Mouse (Mus musculus): ENCODE measurements around the gene Dlgap4. TPM values are rescaled to one million over a fixed set of nuclear protein-coding genes. Genes with fewer than 3 reads are reported as not detected.

The Dlgap4 gene
- polyA plus RNA-seq, 1 experiment from 2014 or later: 10.4 TPM

GRCm38 (mm10) chr2:156676885-156677284 is 63.4 kb downstream of the Dlgap4 start:
- no peak overlapping the region for H3K4me3 ChIP-seq (replicated peaks)
- H3K27ac ChIP-seq (replicated peaks): no peak overlapping the region
- ATAC-seq (ENCODE audit: insufficient read depth): no peak
- peaks cover 8% of the 10 kb centered on the region; the same call in 1 of the 2 replicates for H3K27me3 ChIP-seq
- no peaks in the 10 kb centered on the region for H3K9me3 ChIP-seq (replicated peaks)
- no peaks in the 10 kb centered on the region for H3K36me3 ChIP-seq (replicated peaks)
- 11% methylated on average over 6 of the region's 6 CpGs for WGBS (ENCODE audit: insufficient replicate concordance)
- no peak overlapping the region for H3K4me2 ChIP-seq
- H3K9ac ChIP-seq: no peak overlapping the region
- no peaks in the 10 kb centered on the region for H3K4me1 ChIP-seq (replicated peaks)

GRCm38 (mm10) chr2:156678112-156678511 is 64.6 kb downstream of the Dlgap4 start:
- Histone ChIP-seq H3K9ac (no peak overlapping the region), H3K9me3 (replicated peaks) (no peaks in the 10 kb centered on the region), H3K27ac (replicated peaks) (no peak overlapping the region), H3K27me3 (peaks cover 15% of the 10 kb centered on the region; the same call in 1 of the 2 replicates), H3K36me3 (replicated peaks) (no peaks in the 10 kb centered on the region), H3K4me1 (replicated peaks) (no peaks in the 10 kb centered on the region), H3K4me3 (replicated peaks) (no peak overlapping the region), H3K4me2 (no peak overlapping the region)
- ATAC-seq (ENCODE audit: insufficient read depth): no peak
- WGBS (ENCODE audit: insufficient replicate concordance): 48% methylated on average over 4 of the region's 4 CpGs

- H3K9me3 ChIP-seq (replicated peaks): no peaks in the 10 kb centered on the region
- H3K27ac ChIP-seq (replicated peaks): no peak overlapping the region
- WGBS (ENCODE audit: insufficient replicate concordance): 29% methylated on average over 12 of the region's 12 CpGs
- H3K27me3 ChIP-seq: peaks cover 34% of the 10 kb centered on the region
- H3K9ac ChIP-seq: no peak overlapping the region
- no peak overlapping the region for H3K4me3 ChIP-seq (replicated peaks)
- H3K4me1 ChIP-seq (replicated peaks): no peaks in the 10 kb centered on the region
- ATAC-seq (ENCODE audit: insufficient read depth): no peak
- no peak overlapping the region for H3K4me2 ChIP-seq
- no peaks in the 10 kb centered on the region for H3K36me3 ChIP-seq (replicated peaks)
Measured at GRCm38 (mm10) chr2:156682965-156683364, 69.5 kb downstream of the Dlgap4 start.

GRCm38 (mm10) chr2:156685999-156686398 is 72.5 kb downstream of the Dlgap4 start:
- H3K4me2 ChIP-seq: no peak overlapping the region
- H3K9me3 ChIP-seq (replicated peaks): no peaks in the 10 kb centered on the region
- H3K27ac ChIP-seq (replicated peaks): no peak overlapping the region
- ATAC-seq (ENCODE audit: insufficient read depth): no peak
- H3K4me3 ChIP-seq (replicated peaks): no peak overlapping the region
- no peaks in the 10 kb centered on the region for H3K36me3 ChIP-seq (replicated peaks)
- 57% methylated on average over 14 of the region's 14 CpGs for WGBS (ENCODE audit: insufficient replicate concordance)
- H3K4me1 ChIP-seq (replicated peaks): no peaks in the 10 kb centered on the region
- H3K27me3 ChIP-seq: peaks cover 55% of the 10 kb centered on the region
- no peak overlapping the region for H3K9ac ChIP-seq

- Histone ChIP-seq H3K4me2 (no peak overlapping the region), H3K36me3 (replicated peaks) (no peaks in the 10 kb centered on the region), H3K4me3 (replicated peaks) (no peak overlapping the region), H3K27me3 (peaks cover 54% of the 10 kb centered on the region), H3K27ac (replicated peaks) (no peak overlapping the region), H3K9ac (no peak overlapping the region), H3K4me1 (replicated peaks) (no peaks in the 10 kb centered on the region), H3K9me3 (replicated peaks) (no peaks in the 10 kb centered on the region)
- no peak for ATAC-seq (ENCODE audit: insufficient read depth)
- 42% methylated on average over 4 of the region's 4 CpGs for WGBS (ENCODE audit: insufficient replicate concordance)
Measured at GRCm38 (mm10) chr2:156686754-156687153, 73.2 kb downstream of the Dlgap4 start.

GRCm38 (mm10) chr2:156688604-156689003 is 75.1 kb downstream of the Dlgap4 start:
- WGBS (ENCODE audit: insufficient replicate concordance): 15% methylated on average over 14 of the region's 14 CpGs
- Histone ChIP-seq H3K4me3 (replicated peaks) (no peak overlapping the region), H3K4me2 (no peak overlapping the region), H3K9ac (no peak overlapping the region), H3K27me3 (peaks cover 44% of the 10 kb centered on the region), H3K4me1 (replicated peaks) (no peaks in the 10 kb centered on the region), H3K9me3 (replicated peaks) (no peaks in the 10 kb centered on the region), H3K36me3 (replicated peaks) (no peaks in the 10 kb centered on the region), H3K27ac (replicated peaks) (no peak overlapping the region)
- ATAC-seq (ENCODE audit: insufficient read depth): no peak

GRCm38 (mm10) chr2:156690833-156691232 is 77.3 kb downstream of the Dlgap4 start:
- ATAC-seq (ENCODE audit: insufficient read depth): no peak
- Histone ChIP-seq H3K27ac (replicated peaks) (no peak overlapping the region), H3K4me1 (replicated peaks) (no peaks in the 10 kb centered on the region), H3K4me2 (no peak overlapping the region), H3K4me3 (replicated peaks) (no peak overlapping the region), H3K36me3 (replicated peaks) (no peaks in the 10 kb centered on the region), H3K27me3 (peaks cover 39% of the 10 kb centered on the region), H3K9ac (no peak overlapping the region), H3K9me3 (replicated peaks) (no peaks in the 10 kb centered on the region)
- WGBS (ENCODE audit: insufficient replicate concordance): 26% methylated on average over 2 of the region's 2 CpGs

GRCm38 (mm10) chr2:156691746-156692145 is 78.2 kb downstream of the Dlgap4 start:
- no peak overlapping the region for H3K4me2 ChIP-seq
- 54% methylated on average over 9 of the region's 9 CpGs for WGBS (ENCODE audit: insufficient replicate concordance)
- H3K9ac ChIP-seq: no peak overlapping the region
- ATAC-seq (ENCODE audit: insufficient read depth): no peak
- H3K4me1 ChIP-seq (replicated peaks): no peaks in the 10 kb centered on the region
- H3K27me3 ChIP-seq: peaks cover 39% of the 10 kb centered on the region
- H3K4me3 ChIP-seq (replicated peaks): no peak overlapping the region
- no peak overlapping the region for H3K27ac ChIP-seq (replicated peaks)
- H3K36me3 ChIP-seq (replicated peaks): no peaks in the 10 kb centered on the region
- no peaks in the 10 kb centered on the region for H3K9me3 ChIP-seq (replicated peaks)

GRCm38 (mm10) chr2:156693241-156693807 is 79.8 kb downstream of the Dlgap4 start:
- Histone ChIP-seq H3K9me3 (replicated peaks) (no peaks in the 10 kb centered on the region), H3K4me1 (replicated peaks) (no peaks in the 10 kb centered on the region), H3K36me3 (replicated peaks) (no peaks in the 10 kb centered on the region), H3K9ac (no peak overlapping the region), H3K4me3 (replicated peaks) (no peak overlapping the region), H3K27ac (replicated peaks) (no peak overlapping the region), H3K27me3 (peaks cover 26% of the 10 kb centered on the region), H3K4me2 (no peak overlapping the region)
- no peak for ATAC-seq (ENCODE audit: insufficient read depth)
- 58% methylated on average over 11 of the region's 11 CpGs for WGBS (ENCODE audit: insufficient replicate concordance)

GRCm38 (mm10) chr2:156697261-156697660 is 83.8 kb downstream of the Dlgap4 start:
- no peaks in the 10 kb centered on the region for H3K4me1 ChIP-seq (replicated peaks)
- H3K4me2 ChIP-seq: no peak overlapping the region
- no peak overlapping the region for H3K27ac ChIP-seq (replicated peaks)
- no peaks in the 10 kb centered on the region for H3K36me3 ChIP-seq (replicated peaks)
- no peak overlapping the region for H3K9ac ChIP-seq
- 0 out of 2 replicates have a peak, but pooled peaks cover 3% of the 10 kb centered on the region for H3K27me3 ChIP-seq
- H3K4me3 ChIP-seq (replicated peaks): no peak overlapping the region
- H3K9me3 ChIP-seq (replicated peaks): no peaks in the 10 kb centered on the region
- ATAC-seq (ENCODE audit: insufficient read depth): no peak
- 70% methylated on average over 8 of the region's 8 CpGs for WGBS (ENCODE audit: insufficient replicate concordance)

GRCm38 (mm10) chr2:156698168-156698567 is 84.7 kb downstream of the Dlgap4 start:
- Histone ChIP-seq H3K4me1 (replicated peaks) (no peaks in the 10 kb centered on the region), H3K4me3 (replicated peaks) (no peak overlapping the region), H3K27me3 (0 out of 2 replicates have a peak, but pooled peaks cover 3% of the 10 kb centered on the region), H3K36me3 (replicated peaks) (no peaks in the 10 kb centered on the region), H3K9ac (no peak overlapping the region), H3K4me2 (no peak overlapping the region), H3K27ac (replicated peaks) (no peak overlapping the region), H3K9me3 (replicated peaks) (no peaks in the 10 kb centered on the region)
- ATAC-seq (ENCODE audit: insufficient read depth): no peak
- 59% methylated on average over 9 of the region's 9 CpGs for WGBS (ENCODE audit: insufficient replicate concordance)

GRCm38 (mm10) chr2:156705473-156705872 is 92.0 kb downstream of the Dlgap4 start:
- Histone ChIP-seq H3K27ac (replicated peaks) (no peak overlapping the region), H3K9me3 (replicated peaks) (no peaks in the 10 kb centered on the region), H3K27me3 (peaks cover 10% of the 10 kb centered on the region; the same call in 1 of the 2 replicates), H3K4me1 (replicated peaks) (no peaks in the 10 kb centered on the region), H3K9ac (no peak overlapping the region), H3K36me3 (replicated peaks) (no peaks in the 10 kb centered on the region), H3K4me3 (replicated peaks) (no peak overlapping the region), H3K4me2 (no peak overlapping the region)
- 16% methylated on average over 6 of the region's 6 CpGs for WGBS (ENCODE audit: insufficient replicate concordance)
- no peak for ATAC-seq (ENCODE audit: insufficient read depth)

Measured in liver, embryonic 15.5 days (tissue).